Mouse (Mus musculus) CH12.LX (cell line): ENCODE data around the gene Popdc2.

ENCODE experiments used
- CHD2 ChIP-seq: IDR thresholded peaks from 2 replicates; pipeline ENCODE4 v1.6.1; 2011; ENCODE audit warnings: low read length, improper control_type of control experiment
- CTCF ChIP-seq, 2 experiments: IDR thresholded peaks in 1 of 2; conservative IDR thresholded peaks in 1 of 2; 2 replicates each; pipeline ENCODE4 v1.5.1; 2011 to 2012; ENCODE audit warnings: low read depth in 2 of 2, low read length in 2 of 2, improper control_type of control experiment in 1 of 2, inconsistent platforms in 1 of 2, mild to moderate bottlenecking in 1 of 2, moderate library complexity in 1 of 2
- EP300 ChIP-seq: IDR thresholded peaks from 2 replicates; pipeline ENCODE4 v1.6.1; 2011; ENCODE audit warnings: low read length, improper control_type of control experiment
- ETS1 ChIP-seq: conservative IDR thresholded peaks from 2 replicates; pipeline ENCODE4 v1.6.1; 2012; ENCODE audit warnings: low read depth, mild to moderate bottlenecking, inconsistent platforms, low read length, improper control_type of control experiment, moderate library complexity
- MAX ChIP-seq: IDR thresholded peaks from 2 replicates; pipeline ENCODE4 v1.6.1; 2011; ENCODE audit warnings: low read length, improper control_type of control experiment
- MEF2A ChIP-seq: IDR thresholded peaks from 2 replicates; pipeline ENCODE4 v1.6.1; 2014; ENCODE audit warnings: low read depth, mild to moderate bottlenecking, inconsistent platforms, low read length, improper control_type of control experiment, borderline replicate concordance
- MYC ChIP-seq: IDR thresholded peaks from 2 replicates; pipeline ENCODE4 v1.6.1; 2011; ENCODE audit warnings: low read depth, mild to moderate bottlenecking, improper control_type of control experiment, low read length
- NELFE ChIP-seq: IDR thresholded peaks from 2 replicates; pipeline ENCODE4 v1.6.1; 2011; ENCODE audit warnings: low read depth, low read length, improper control_type of control experiment
- POLR2A ChIP-seq: IDR thresholded peaks from 2 replicates; pipeline ENCODE4 v1.6.1; 2011; ENCODE audit warnings: low read depth, mild to moderate bottlenecking, improper control_type of control experiment, low read length
- RCOR1 ChIP-seq: conservative IDR thresholded peaks from 2 replicates; pipeline ENCODE4 v1.6.1; 2012; ENCODE audit warnings: low read depth, mild to moderate bottlenecking, inconsistent platforms, low read length, improper control_type of control experiment
- SIN3A ChIP-seq: IDR thresholded peaks from 2 replicates; pipeline ENCODE4 v1.6.1; 2012; ENCODE audit warnings: low read length, improper control_type of control experiment, inconsistent platforms
- SMC3 ChIP-seq: IDR thresholded peaks from 2 replicates; pipeline ENCODE4 v1.6.1; 2011; ENCODE audit warnings: low read depth, low read length, improper control_type of control experiment
- TCF12 ChIP-seq: IDR thresholded peaks from 2 replicates; pipeline ENCODE4 v1.6.1; 2014; ENCODE audit warnings: low read depth, mild to moderate bottlenecking, inconsistent platforms, low read length, improper control_type of control experiment
- ZC3H11A ChIP-seq: IDR thresholded peaks from 2 replicates; pipeline ENCODE4 v1.6.1; 2012; ENCODE audit warnings: low read depth, mild to moderate bottlenecking, inconsistent platforms, low read length, improper control_type of control experiment

GRCm38 (mm10) chr16:38425374-38425773 lies 63.4 kb downstream of the Popdc2 start:
- TF ChIP-seq MYC, result no peak
- TF ChIP-seq POLR2A, result no peak
- no peak for TF ChIP-seq CTCF (conservative IDR thresholded peaks at IDR 0.05 in 1 of 2, IDR thresholded peaks at IDR 0.05 in 1 of 2; ENCODE audit: low read depth in 2 of 2, low read length in 2 of 2)
- TF ChIP-seq SMC3, result no peak
- TF ChIP-seq RCOR1, result no peak
- no peak for TF ChIP-seq MAX
- TF ChIP-seq ETS1, result no peak
- no peak for TF ChIP-seq TCF12
- no peak for TF ChIP-seq NELFE
- TF ChIP-seq CHD2, result no peak
- no peak for TF ChIP-seq SIN3A
- TF ChIP-seq ZC3H11A, result no peak
- no peak for TF ChIP-seq MEF2A
- no peak for TF ChIP-seq EP300
